Mouse (Mus musculus) midbrain, postnatal 0 days (tissue): Measurements from ENCODE around the gene Lpin1. TPM values are rescaled to one million over a fixed set of nuclear protein-coding genes. Genes with fewer than 3 reads are reported as not detected.
A peak's percentile ranks its signal among the peaks of the same experiment; 100 is the strongest.

Experiments used
- ATAC-seq: fragments of 200-750 bp; cut with Nextera tagmentation; 2 replicates; pipeline ENCODE4 v1.8.0; 2017; ENCODE audit warnings: moderate number of reproducible peaks, mild to moderate bottlenecking, moderate TSS enrichment, moderate library complexity; ENCODE audit not compliant: low FRiP score
- DNase-seq: peaks from one replicate; pipeline ENCODE4 v3.0.0-alpha.2; 2015; ENCODE audit warnings: low spot score
- H3K27ac ChIP-seq: fragments of 300-500 bp; sonication (generic); 2 replicates; pipeline ENCODE4 v1.5.1; 2014; ENCODE audit warnings: low read depth, mild to moderate bottlenecking, low read length, mixed read lengths
- H3K27me3 ChIP-seq: fragments of 300-500 bp; sonication (generic); 2 replicates; pipeline ENCODE4 v1.6.1; 2014; ENCODE audit warnings: low read length, control low read depth, mixed read lengths; ENCODE audit not compliant: insufficient read depth
- H3K36me3 ChIP-seq: fragments of 300-500 bp; sonication (generic); 2 replicates; pipeline ENCODE4 v1.6.1; 2014; ENCODE audit warnings: low read length, control low read depth, mixed read lengths; ENCODE audit not compliant: insufficient read depth
- H3K4me1 ChIP-seq: fragments of 300-500 bp; sonication (generic); 2 replicates; pipeline ENCODE4 v1.6.1; 2014; ENCODE audit warnings: mild to moderate bottlenecking, control low read depth, antibody characterized with exemption, low read length, mixed read lengths; ENCODE audit not compliant: insufficient read depth
- H3K4me2 ChIP-seq: fragments of 300-500 bp; sonication (generic); 2 replicates; pipeline ENCODE4 v1.6.1; 2014; ENCODE audit warnings: low read depth, mild to moderate bottlenecking, low read length, mixed read lengths; ENCODE audit not compliant: poor library complexity, severe bottlenecking
- H3K4me3 ChIP-seq: fragments of 300-500 bp; sonication (generic); 2 replicates; pipeline ENCODE4 v1.5.1; 2014; ENCODE audit warnings: low read depth, mild to moderate bottlenecking, low read length, moderate library complexity
- H3K9ac ChIP-seq: fragments of 300-500 bp; sonication (generic); replicated peaks from 2 replicates; pipeline ENCODE4 v1.6.1; 2014; ENCODE audit warnings: mild to moderate bottlenecking, low read length, moderate library complexity, mixed read lengths; ENCODE audit not compliant: poor library complexity, severe bottlenecking
- H3K9me3 ChIP-seq: fragments of 300-500 bp; sonication (generic); 2 replicates; pipeline ENCODE4 v1.6.1; 2016; ENCODE audit warnings: low read length, control low read depth
- CTCF ChIP-seq: IDR thresholded peaks from 2 replicates; pipeline ENCODE4 v1.5.1; 2016; ENCODE audit warnings: antibody characterized with exemption, mild to moderate bottlenecking
- WGBS: fragments of 180-500 bp; shearing (Covaris S2); extraction: QIAGEN DNeasy Blood & Tissue Kit; methylation state at CpG from one replicate; pipeline ENCODE4 v1.1.7; 2014; 5-methylcytosine and 5-hydroxymethylcytosine counted together
- polyA plus RNA-seq: library from polyadenylated mRNA; unstranded; fragments of >200 nt; fragmentation: Nextera tagmentation; extraction: Ambion mirVana; gene quantifications from 2 replicates; pipeline ENCODE4 v1.2.1, GENCODE M21; 2015
- total RNA-seq: library from RNA; depleted of rRNA; stranded (reverse); fragments of >200 nt; gene quantifications from 2 replicates; pipeline ENCODE4 v1.2.3, GENCODE M21; 2014

Gene Lpin1
- total and polyA plus RNA-seq, 2 experiments from 2014 or later = 11.6 to 21.6 TPM

DNA sequence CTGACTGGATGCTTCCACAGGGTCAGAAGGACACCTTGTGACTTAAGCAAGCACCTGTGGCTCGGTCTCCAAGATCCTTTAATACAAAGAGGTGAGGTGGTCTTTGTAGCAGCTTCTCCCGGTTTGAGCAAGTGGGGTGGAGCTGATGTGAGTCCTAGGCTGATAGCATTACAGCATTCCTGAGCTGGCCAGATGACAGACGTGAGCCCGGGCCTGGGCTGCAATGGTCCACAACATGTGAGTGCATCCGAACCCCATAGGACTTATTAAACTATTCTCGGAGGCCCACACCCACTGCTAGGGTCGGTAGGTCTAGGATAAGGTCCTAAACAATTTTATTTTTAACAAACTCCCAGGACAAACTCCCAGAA lies 77.9 kb downstream of the Lpin1 start:
- peak overlapping the region; percentile 52 for H3K27ac ChIP-seq
- H3K4me1 ChIP-seq = no peaks in the 10 kb centered on the region
- 35% methylated on average over 7 of the region's 7 CpGs for WGBS
- peaks cover 12% of the 10 kb centered on the region for H3K36me3 ChIP-seq
- H3K4me3 ChIP-seq = no peak overlapping the region
- no peak for DNase-seq
- TF ChIP-seq CTCF = no peak
- H3K9ac ChIP-seq = no peak overlapping the region; the same call in 1 of the 2 replicates
- no peaks in the 10 kb centered on the region for H3K9me3 ChIP-seq
- H3K4me2 ChIP-seq = peak overlapping the region; percentile 18
- peak; percentile 43 for ATAC-seq
- H3K27me3 ChIP-seq = no peaks in the 10 kb centered on the region; the same call in 1 of the 2 replicates

GRCm38 (mm10) chr12:16531956-16532859 lies 78.6 kb downstream of the Lpin1 start:
- Histone ChIP-seq H3K36me3 (peaks cover 8% of the 10 kb centered on the region; the same call in 1 of the 2 replicates), H3K27me3 (no peaks in the 10 kb centered on the region; the same call in 1 of the 2 replicates), H3K4me3 (no peak overlapping the region), H3K4me2 (peak overlapping the region; percentile 18), H3K9me3 (no peaks in the 10 kb centered on the region), H3K9ac (no peak overlapping the region; the same call in 1 of the 2 replicates), H3K4me1 (no peaks in the 10 kb centered on the region), H3K27ac (peak overlapping the region; percentile 52)
- TF ChIP-seq CTCF = no peak
- DNase-seq (peak; percentile 79), ATAC-seq (peak; percentile 70)
- WGBS = 57% methylated on average over 15 of the region's 15 CpGs

- Histone ChIP-seq H3K27ac (no peak overlapping the region), H3K9me3 (no peaks in the 10 kb centered on the region), H3K4me1 (no peaks in the 10 kb centered on the region), H3K27me3 (no peaks in the 10 kb centered on the region; the same call in 1 of the 2 replicates), H3K4me2 (no peak overlapping the region), H3K4me3 (no peak overlapping the region), H3K9ac (no peak overlapping the region), H3K36me3 (no peaks in the 10 kb centered on the region)
- ATAC-seq = no peak
- 93% methylated on average over 7 of the region's 7 CpGs for WGBS
- TF ChIP-seq CTCF = no peak
- DNase-seq = no peak
Observed at GRCm38 (mm10) chr12:16528650-16529049, 82.1 kb downstream of the Lpin1 start.

- 88% methylated on average over 3 of the region's 3 CpGs for WGBS
- no peak overlapping the region for H3K27ac ChIP-seq
Observed at GRCm38 (mm10) chr12:16527941-16528340, 82.8 kb downstream of the Lpin1 start.

DNA sequence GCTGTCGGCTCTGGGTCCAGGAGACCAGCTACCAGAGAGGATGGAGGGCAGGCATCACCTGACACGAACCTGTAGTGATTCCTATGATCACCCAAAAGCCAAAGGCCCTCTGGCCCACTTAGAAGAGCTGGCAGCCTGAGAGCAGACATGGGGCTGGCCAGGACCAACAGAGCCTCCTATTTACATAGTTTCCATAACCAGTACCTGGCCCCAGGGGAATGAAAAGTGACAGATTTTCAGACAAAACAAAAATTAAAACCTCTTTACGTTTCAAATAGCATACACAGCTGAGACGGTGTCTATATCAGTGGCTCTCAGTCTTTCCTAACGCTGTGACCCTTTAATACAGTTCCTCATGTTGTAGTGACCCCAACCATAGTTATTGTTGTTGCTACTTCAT lies 83.9 kb downstream of the Lpin1 start:
- 89% methylated on average over 5 of the region's 5 CpGs for WGBS
- Histone ChIP-seq H3K4me3 (no peak overlapping the region), H3K36me3 (no peaks in the 10 kb centered on the region), H3K4me2 (no peak overlapping the region), H3K27ac (no peak overlapping the region), H3K4me1 (no peaks in the 10 kb centered on the region), H3K9me3 (no peaks in the 10 kb centered on the region), H3K27me3 (no peaks in the 10 kb centered on the region; the same call in 1 of the 2 replicates), H3K9ac (no peak overlapping the region)
- no peak for TF ChIP-seq CTCF
- ATAC-seq (no peak), DNase-seq (no peak)

More at GRCm38 (mm10) chr12:16527941-16528340, 82.8 kb downstream of the Lpin1 start:
- Histone ChIP-seq H3K9ac (no peak overlapping the region), H3K4me2 (no peak overlapping the region), H3K4me1 (no peaks in the 10 kb centered on the region), H3K36me3 (no peaks in the 10 kb centered on the region), H3K9me3 (no peaks in the 10 kb centered on the region), H3K27me3 (no peaks in the 10 kb centered on the region; the same call in 1 of the 2 replicates), H3K4me3 (no peak overlapping the region)
- TF ChIP-seq CTCF = no peak
- ATAC-seq = no peak
- DNase-seq = no peak

DNA sequence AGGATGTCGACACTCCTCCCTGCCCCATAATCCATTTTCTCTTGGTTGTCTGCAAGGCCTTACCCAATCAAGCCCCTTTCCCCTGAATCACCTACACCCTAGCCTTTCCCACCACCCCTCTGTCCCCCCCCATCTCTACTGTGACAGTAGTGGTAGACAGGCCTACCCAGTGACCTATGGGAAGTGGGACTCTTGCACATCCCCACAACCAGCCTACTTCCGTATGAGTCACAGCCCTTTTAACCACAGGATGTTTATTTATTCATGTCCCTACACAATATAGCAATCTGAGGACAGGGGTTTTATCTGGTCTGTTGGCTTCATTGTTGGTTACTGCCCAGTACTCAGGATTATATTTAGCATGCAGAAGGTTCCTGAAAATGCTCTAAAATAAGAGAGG lies 84.6 kb downstream of the Lpin1 start:
- no peak for TF ChIP-seq CTCF
- DNase-seq (no peak), ATAC-seq (no peak)
- Histone ChIP-seq H3K4me2 (no peak overlapping the region), H3K27ac (no peak overlapping the region), H3K4me1 (no peaks in the 10 kb centered on the region), H3K9me3 (no peaks in the 10 kb centered on the region), H3K36me3 (no peaks in the 10 kb centered on the region), H3K4me3 (no peak overlapping the region), H3K27me3 (no peaks in the 10 kb centered on the region; the same call in 1 of the 2 replicates), H3K9ac (no peak overlapping the region)
- WGBS = 96% methylated on average over 2 of the region's 2 CpGs
